Mouse (Mus musculus): Measurements from ENCODE around the gene Cemip. TPM values are rescaled to one million over a fixed set of nuclear protein-coding genes. Genes with fewer than 3 reads are reported as not detected.
"Not testable (repeated sequence)": the region's sequence is repeated elsewhere in the genome, so short reads cannot be mapped to it uniquely, and the experiment has no call there.

The Cemip gene
- polyA plus RNA-seq, 1 experiment: 1.0 TPM

DNA sequence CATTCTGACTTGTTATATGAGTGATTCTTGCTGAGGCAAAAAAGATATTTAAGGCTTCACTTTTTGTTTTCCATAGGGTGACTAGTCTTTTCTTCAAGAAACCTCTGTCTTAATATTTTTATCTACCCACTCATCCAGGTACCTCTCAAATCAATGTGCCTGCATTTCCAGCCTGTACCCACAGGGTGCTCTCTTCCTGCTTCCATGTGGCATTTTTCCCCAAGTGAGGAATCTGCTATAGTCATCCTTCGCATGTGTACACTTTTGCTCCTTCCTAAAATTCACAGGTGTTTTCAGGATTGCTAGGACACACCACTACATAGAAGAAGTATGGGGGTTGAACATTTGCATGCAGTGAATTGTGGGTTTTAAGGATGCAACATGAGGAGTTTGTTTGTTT is 192.0 kb downstream of the Cemip start:
- H3K4me3 ChIP-seq (ENCODE audit: insufficient read depth, poor library complexity, severe bottlenecking): no peak overlapping the region
- H3K79me3 ChIP-seq (ENCODE audit: low read depth): peaks cover 29% of the 10 kb centered on the region
- H3ac ChIP-seq (ENCODE audit: control insufficient read depth, insufficient read length, low read depth): no peak overlapping the region
- H3K79me2 ChIP-seq (ENCODE audit: control insufficient read depth, insufficient read depth): peaks cover 37% of the 10 kb centered on the region
- no peak for TF ChIP-seq MAX (IDR thresholded peaks at IDR 0.05)
- no peak for TF ChIP-seq CEBPB (IDR thresholded peaks at IDR 0.05; ENCODE audit: low read depth)
- TF ChIP-seq USF1 (IDR thresholded peaks at IDR 0.05; ENCODE audit: low read depth): no peak
- no peak for TF ChIP-seq MYOD1 (IDR thresholded peaks at IDR 0.05; ENCODE audit: control insufficient read depth, insufficient read length, low read depth)
- TF ChIP-seq CTCF (IDR thresholded peaks at IDR 0.05; ENCODE audit: control insufficient read depth, insufficient read depth, insufficient read length): no peak
- H3K36me3 ChIP-seq (ENCODE audit: control insufficient read depth, insufficient read depth): peaks cover 44% of the 10 kb centered on the region
- no peaks in the 10 kb centered on the region for H3K27me3 ChIP-seq (ENCODE audit: control insufficient read depth, insufficient read depth, insufficient read length)

DNA sequence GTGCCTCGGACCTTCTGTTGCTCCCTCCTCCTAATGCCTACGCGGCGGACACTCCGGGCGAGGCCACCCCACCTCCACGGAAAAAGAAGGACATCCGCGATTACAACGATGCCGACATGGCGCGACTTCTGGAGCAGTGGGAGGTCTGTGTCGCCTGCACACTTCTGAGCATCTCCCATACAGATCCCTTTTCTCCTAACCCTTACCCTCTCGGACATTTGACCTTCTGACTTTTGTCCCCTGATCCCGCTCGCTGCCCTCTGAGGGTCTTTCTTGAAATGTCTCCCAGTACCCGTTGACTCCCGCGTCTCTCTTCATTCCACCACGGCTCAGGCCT is 194.0 kb downstream of the Cemip start:
- no peaks in the 10 kb centered on the region for H3K27me3 ChIP-seq (ENCODE audit: control insufficient read depth, insufficient read depth, insufficient read length)
- H3K79me2 ChIP-seq (ENCODE audit: control insufficient read depth, insufficient read depth): peaks cover 37% of the 10 kb centered on the region
- TF ChIP-seq CEBPB (IDR thresholded peaks at IDR 0.05; ENCODE audit: low read depth) (no peak), USF1 (IDR thresholded peaks at IDR 0.05; ENCODE audit: low read depth) (no peak), FOSL1 (IDR thresholded peaks at IDR 0.05; ENCODE audit: insufficient read depth, low read length, poor library complexity, severe bottlenecking) (no peak), MAX (IDR thresholded peaks at IDR 0.05) (no peak), CTCF (IDR thresholded peaks at IDR 0.05; ENCODE audit: control insufficient read depth, insufficient read depth, insufficient read length) (no peak)
- H3K36me3 ChIP-seq (ENCODE audit: control insufficient read depth, insufficient read depth): peaks cover 24% of the 10 kb centered on the region
- peaks cover 29% of the 10 kb centered on the region for H3K79me3 ChIP-seq (ENCODE audit: low read depth)
- peak overlapping the region; percentile 83 for H3ac ChIP-seq (ENCODE audit: control insufficient read depth, insufficient read length, low read depth)
- peak overlapping the region; percentile 79 for H3K4me3 ChIP-seq (ENCODE audit: insufficient read depth, poor library complexity, severe bottlenecking)

- peak overlapping the region; percentile 83 for H3ac ChIP-seq (ENCODE audit: control insufficient read depth, insufficient read length, low read depth)
- TF ChIP-seq MYOD1 (IDR thresholded peaks at IDR 0.05; ENCODE audit: control insufficient read depth, insufficient read length, low read depth) (no peak), FOSL1 (IDR thresholded peaks at IDR 0.05; ENCODE audit: insufficient read depth, low read length, poor library complexity, severe bottlenecking) (no peak), MYOG (IDR thresholded peaks at IDR 0.05; ENCODE audit: control insufficient read depth, extremely low read depth, insufficient read length) (no peak), USF1 (IDR thresholded peaks at IDR 0.05; ENCODE audit: low read depth) (no peak), CTCF (IDR thresholded peaks at IDR 0.05; ENCODE audit: control insufficient read depth, insufficient read depth, insufficient read length) (no peak), MAX (IDR thresholded peaks at IDR 0.05) (no peak), CEBPB (IDR thresholded peaks at IDR 0.05; ENCODE audit: low read depth) (no peak)
- peak overlapping the region; percentile 79 for H3K4me3 ChIP-seq (ENCODE audit: insufficient read depth, poor library complexity, severe bottlenecking)
- H3K36me3 ChIP-seq (ENCODE audit: control insufficient read depth, insufficient read depth): peaks cover 22% of the 10 kb centered on the region
- no peaks in the 10 kb centered on the region for H3K27me3 ChIP-seq (ENCODE audit: control insufficient read depth, insufficient read depth, insufficient read length)
- H3K79me3 ChIP-seq (ENCODE audit: low read depth): peaks cover 29% of the 10 kb centered on the region
- peaks cover 37% of the 10 kb centered on the region for H3K79me2 ChIP-seq (ENCODE audit: control insufficient read depth, insufficient read depth)
Observed at GRCm38 (mm10) chr7:83891433-83892332, 194.6 kb downstream of the Cemip start.

DNA sequence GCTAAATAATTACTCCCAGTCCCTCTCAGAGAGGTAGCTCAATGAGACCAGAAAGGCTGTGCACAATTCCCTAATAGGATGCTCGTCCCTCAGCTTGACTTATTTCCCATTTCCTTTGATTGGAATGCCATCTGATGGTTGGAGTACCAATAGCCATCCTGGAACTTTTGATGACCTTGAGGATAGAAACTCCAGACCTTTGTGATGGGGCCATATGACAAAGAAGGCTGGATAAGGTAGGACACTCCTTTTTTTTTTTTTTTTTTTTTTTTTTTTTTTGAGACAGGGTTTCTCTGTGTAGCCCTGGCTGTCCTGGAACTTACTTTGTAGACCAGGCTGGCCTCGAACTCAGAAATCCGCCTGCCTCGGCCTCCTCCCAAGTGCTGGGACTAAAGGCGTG is 196.4 kb downstream of the Cemip start:
- Histone ChIP-seq H3K79me3 (ENCODE audit: low read depth) (peaks cover 23% of the 10 kb centered on the region), H3K79me2 (ENCODE audit: control insufficient read depth, insufficient read depth) (peaks cover 28% of the 10 kb centered on the region)
- not testable (repeated sequence) for H3ac ChIP-seq (ENCODE audit: control insufficient read depth, insufficient read length, low read depth); H3K4me3 ChIP-seq (ENCODE audit: insufficient read depth, poor library complexity, severe bottlenecking); H3K36me3 ChIP-seq (ENCODE audit: control insufficient read depth, insufficient read depth); H3K27me3 ChIP-seq (ENCODE audit: control insufficient read depth, insufficient read depth, insufficient read length)

- peaks cover 1% of the 10 kb centered on the region for H3K36me3 ChIP-seq (ENCODE audit: control insufficient read depth, insufficient read depth)
- peaks cover 19% of the 10 kb centered on the region for H3K79me3 ChIP-seq (ENCODE audit: low read depth)
- peaks cover 23% of the 10 kb centered on the region for H3K79me2 ChIP-seq (ENCODE audit: control insufficient read depth, insufficient read depth)
- no peak overlapping the region for H3ac ChIP-seq (ENCODE audit: control insufficient read depth, insufficient read length, low read depth)
- no peak overlapping the region for H3K4me3 ChIP-seq (ENCODE audit: insufficient read depth, poor library complexity, severe bottlenecking)
- H3K27me3 ChIP-seq (ENCODE audit: control insufficient read depth, insufficient read depth, insufficient read length): no peaks in the 10 kb centered on the region
- no peak for TF ChIP-seq CTCF (IDR thresholded peaks at IDR 0.05; ENCODE audit: control insufficient read depth, insufficient read depth, insufficient read length)
- TF ChIP-seq USF1 (IDR thresholded peaks at IDR 0.05; ENCODE audit: low read depth): peak; percentile 77
Observed at GRCm38 (mm10) chr7:83889383-83889782, 196.9 kb downstream of the Cemip start.

DNA sequence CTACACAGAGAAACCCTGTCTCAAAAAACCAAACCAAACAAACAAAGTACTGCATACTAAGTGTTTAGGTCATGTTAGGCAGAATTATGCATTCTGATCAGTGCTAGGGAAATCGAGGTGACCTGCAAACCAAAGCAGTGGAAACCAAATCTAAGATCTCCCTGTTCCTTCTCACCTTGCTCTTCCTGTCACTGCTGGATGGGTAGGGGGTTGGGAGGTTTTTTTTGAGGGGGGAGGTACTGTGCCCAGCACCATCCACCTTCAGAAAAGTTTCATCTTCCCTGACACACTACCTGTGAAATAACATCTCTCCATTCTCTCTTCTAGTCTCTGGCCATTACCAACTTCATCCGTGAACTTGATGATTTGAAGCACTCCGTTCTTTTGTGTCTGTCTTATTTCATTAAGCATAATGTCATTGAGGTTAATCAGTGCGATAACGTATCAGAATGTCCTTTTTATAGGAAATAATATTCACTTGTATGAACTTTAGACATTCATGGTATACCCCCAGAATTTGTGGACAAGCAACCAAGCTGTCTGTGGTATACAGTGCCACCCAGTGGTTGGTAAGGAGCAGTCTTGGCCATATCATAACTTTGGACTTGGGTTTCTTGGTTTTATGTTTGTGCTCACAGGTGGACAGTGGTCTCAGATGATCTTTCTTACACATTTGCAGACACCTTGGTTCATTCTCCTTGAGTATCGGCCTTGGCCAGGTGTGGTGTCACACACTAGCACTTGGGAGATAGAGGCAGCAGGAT is 199.8 kb downstream of the Cemip start:
- H3K79me3 ChIP-seq (ENCODE audit: low read depth): peaks cover 15% of the 10 kb centered on the region
- no peak overlapping the region for H3ac ChIP-seq (ENCODE audit: control insufficient read depth, insufficient read length, low read depth)
- TF ChIP-seq MAX (IDR thresholded peaks at IDR 0.05): no peak
- no peak for TF ChIP-seq MYOD1 (IDR thresholded peaks at IDR 0.05; ENCODE audit: control insufficient read depth, insufficient read length, low read depth)
- TF ChIP-seq CEBPB (IDR thresholded peaks at IDR 0.05; ENCODE audit: low read depth): no peak
- TF ChIP-seq FOSL1 (IDR thresholded peaks at IDR 0.05; ENCODE audit: insufficient read depth, low read length, poor library complexity, severe bottlenecking): no peak
- no peak for TF ChIP-seq MYOG (IDR thresholded peaks at IDR 0.05; ENCODE audit: control insufficient read depth, extremely low read depth, insufficient read length)
- no peak for TF ChIP-seq CTCF (IDR thresholded peaks at IDR 0.05; ENCODE audit: control insufficient read depth, insufficient read depth, insufficient read length)
- no peak for TF ChIP-seq USF1 (IDR thresholded peaks at IDR 0.05; ENCODE audit: low read depth)
- peaks cover 10% of the 10 kb centered on the region for H3K36me3 ChIP-seq (ENCODE audit: control insufficient read depth, insufficient read depth)
- no peak overlapping the region for H3K4me3 ChIP-seq (ENCODE audit: insufficient read depth, poor library complexity, severe bottlenecking)
- peaks cover 20% of the 10 kb centered on the region for H3K79me2 ChIP-seq (ENCODE audit: control insufficient read depth, insufficient read depth)
- no peaks in the 10 kb centered on the region for H3K27me3 ChIP-seq (ENCODE audit: control insufficient read depth, insufficient read depth, insufficient read length)

Data from C2C12 (cell line).